ENCODE assay signal across 8 mouse cellular contexts in the genomic region with DNA sequence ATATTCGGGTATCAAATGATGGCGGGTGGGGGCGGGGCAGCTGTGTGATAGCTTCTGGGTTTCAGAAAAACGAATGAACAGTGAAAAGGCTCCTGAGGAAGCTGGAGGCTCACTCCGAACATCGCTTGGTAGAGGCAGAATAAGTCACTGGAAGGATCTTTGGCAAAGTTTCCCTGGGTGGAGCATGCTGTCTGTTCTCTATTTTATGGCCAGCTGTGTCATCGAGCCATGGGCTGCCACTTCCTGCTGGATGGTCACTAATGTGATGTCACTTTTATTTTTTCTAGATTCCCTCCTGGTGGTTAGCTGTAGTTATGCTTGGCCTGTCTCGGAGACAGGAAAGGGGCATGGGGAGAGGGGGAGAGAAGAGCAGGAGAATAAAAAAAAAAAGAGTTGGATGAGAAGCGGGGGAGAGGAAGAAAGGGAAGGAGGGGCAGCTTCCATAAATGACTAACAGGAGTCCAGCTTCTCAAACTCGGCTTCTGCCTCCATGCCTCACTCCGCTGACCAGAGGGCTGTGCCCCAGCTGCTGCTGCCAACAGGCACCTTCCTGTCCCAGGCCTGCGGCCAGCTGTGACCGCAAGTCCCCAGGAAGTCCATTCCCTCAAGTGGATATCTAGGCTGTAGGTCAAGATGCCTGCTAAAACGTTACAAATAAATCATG. TPM values are rescaled to one million over a fixed set of nuclear protein-coding genes. Genes with fewer than 3 reads are reported as not detected.
DNase-seq lines count a peak whose midpoint lies in the region; ATAC-seq lines count a peak whose summit lies in the region.

No protein-coding gene starts in this region.

- no peaks in the 10 kb centered on the region for H3K9me3 ChIP-seq in hindbrain, embryonic 13.5 days
- H3K9me3 ChIP-seq in limb, embryonic 15.5 days, result no peaks in the 10 kb centered on the region
- no peaks in the 10 kb centered on the region for H3K9me3 ChIP-seq in midbrain, embryonic 16.5 days (replicated peaks; ENCODE audit: control insufficient read depth, low read length, poor library complexity, severe bottlenecking)

- 0 out of 2 replicates have a peak overlapping the region, but pooled peaks have one; percentile 12 for H3K4me3 ChIP-seq in hindbrain, embryonic 13.5 days
- H3K4me3 ChIP-seq in limb, embryonic 15.5 days, result no peak overlapping the region
- H3K4me3 ChIP-seq in midbrain, embryonic 16.5 days (ENCODE audit: low read depth, low read length), result no peak overlapping the region

- peaks cover 18% of the 10 kb centered on the region for H3K4me1 ChIP-seq in hindbrain, embryonic 13.5 days (replicated peaks)
- peaks cover 8% of the 10 kb centered on the region; the same call in 1 of the 2 replicates for H3K4me1 ChIP-seq in limb, embryonic 15.5 days
- H3K4me1 ChIP-seq in midbrain, embryonic 16.5 days (ENCODE audit: control insufficient read depth, insufficient read depth, low read length), result peaks cover 12% of the 10 kb centered on the region

- peaks cover 83% of the 10 kb centered on the region for H3K27me3 ChIP-seq in hindbrain, embryonic 13.5 days
- peaks cover 2% of the 10 kb centered on the region; the same call in 1 of the 2 replicates for H3K27me3 ChIP-seq in limb, embryonic 15.5 days
- H3K27me3 ChIP-seq in midbrain, embryonic 16.5 days (ENCODE audit: control insufficient read depth, insufficient read depth, low read depth, low read length), result no peaks in the 10 kb centered on the region

- ATAC-seq in hindbrain, embryonic 13.5 days (ENCODE audit: low FRiP score), result no peak
- ATAC-seq in limb, embryonic 15.5 days (ENCODE audit: insufficient number of reproducible peaks, low FRiP score, low TSS enrichment, low read depth), result no peak
- no peak for ATAC-seq in midbrain, embryonic 16.5 days
- ATAC-seq in erythroblast, adult 5-6 weeks (replicated peaks; ENCODE audit: low FRiP score, poor library complexity, severe bottlenecking), result no peak

- no peaks in the 10 kb centered on the region for H3K36me3 ChIP-seq in hindbrain, embryonic 13.5 days
- no peaks in the 10 kb centered on the region for H3K36me3 ChIP-seq in limb, embryonic 15.5 days
- H3K36me3 ChIP-seq in midbrain, embryonic 16.5 days (ENCODE audit: control insufficient read depth, insufficient read depth, low read length), result no peaks in the 10 kb centered on the region

- DNase-seq in urinary bladder, postnatal 36 days (ENCODE audit: low spot score in 2 of 2), result peak; percentile 10 to 62
- DNase-seq in urinary bladder, adult 2 months (ENCODE audit: low spot score), result no peak
- DNase-seq in gastrocnemius, adult 18-20 months (ENCODE audit: low spot score), result peak; percentile 43
- DNase-seq in c-Kit-positive CD71-positive TER-119-positive erythroid progenitor cells, embryonic 14.5 days (ENCODE audit: low spot score), result no peak

- 10% methylated on average over 13 of the region's 14 CpGs for WGBS in hindbrain, embryonic 13.5 days
- 21% methylated on average over 14 of the region's 14 CpGs for WGBS in limb, embryonic 15.5 days
- 19% methylated on average over 13 of the region's 14 CpGs for WGBS in midbrain, embryonic 16.5 days

- H3K4me2 ChIP-seq in hindbrain, embryonic 13.5 days, result peak overlapping the region; percentile 42
- 0 out of 2 replicates have a peak overlapping the region, but pooled peaks have one; percentile 14 for H3K4me2 ChIP-seq in limb, embryonic 15.5 days
- H3K4me2 ChIP-seq in midbrain, embryonic 16.5 days (ENCODE audit: low read length), result peak overlapping the region; percentile 33

- H3K27ac ChIP-seq in hindbrain, embryonic 13.5 days, result 0 out of 2 replicates have a peak overlapping the region, but pooled peaks have one; percentile 2
- no peak overlapping the region for H3K27ac ChIP-seq in limb, embryonic 15.5 days
- no peak overlapping the region for H3K27ac ChIP-seq in midbrain, embryonic 16.5 days (ENCODE audit: low read length)

- H3K9ac ChIP-seq in hindbrain, embryonic 13.5 days, result no peak overlapping the region; the same call in 1 of the 2 replicates
- no peak overlapping the region for H3K9ac ChIP-seq in limb, embryonic 15.5 days
- no peak overlapping the region for H3K9ac ChIP-seq in midbrain, embryonic 16.5 days (ENCODE audit: low read depth, low read length)

RNA-seq across cellular contexts. Expression of a gene that starts 9.8 kb away (rescaled TPM):
- polyA plus RNA-seq in urinary bladder, adult 2 months (2012; rRNA removed), result 0.04 and 0.15 TPM in 2 replicates
- not detected for total RNA-seq in gastrocnemius, adult 18-20 months (2021)
- not detected in 2 replicates for polyA plus RNA-seq in hindbrain, embryonic 13.5 days (2015; fragmentation: Nextera tagmentation; extraction: Ambion mirVana)
- 0.09 TPM in 1 of 2 replicates, not detected in the other for polyA plus RNA-seq in limb, embryonic 15.5 days (2015; fragmentation: Nextera tagmentation; extraction: Ambion mirVana)
- 0.11 TPM in 1 of 2 replicates, not detected in the other for polyA plus RNA-seq in midbrain, embryonic 16.5 days (2015; fragmentation: Nextera tagmentation; extraction: Ambion mirVana)
- 2.3 and 2.7 TPM in 2 replicates for total RNA-seq in erythroblast, adult 5-6 weeks (2015; ENCODE audit: low replicate concordance)
- 0.42 and 0.43 TPM in 2 replicates for total RNA-seq in erythroblast, adult 5-6 weeks (2017; ENCODE audit: low replicate concordance)

RNA-seq across cellular contexts. Expression of a gene that starts 19.5 kb away (rescaled TPM):
- 0.77 and 0.94 TPM in 2 replicates for polyA plus RNA-seq in urinary bladder, adult 2 months (2012; rRNA removed)
- under 1 TPM in 1 of 2 experiments, not detected in 1; 0.36 TPM for total RNA-seq in gastrocnemius, adult 18-20 months (2021)
- 0.99 and 1.4 TPM in 2 replicates for polyA plus RNA-seq in hindbrain, embryonic 13.5 days (2015; fragmentation: Nextera tagmentation; extraction: Ambion mirVana)
- 2.1 and 2.5 TPM in 2 replicates for polyA plus RNA-seq in limb, embryonic 15.5 days (2015; fragmentation: Nextera tagmentation; extraction: Ambion mirVana)
- polyA plus RNA-seq in midbrain, embryonic 16.5 days (2015; fragmentation: Nextera tagmentation; extraction: Ambion mirVana), result 1.0 TPM in 2 replicates
- total RNA-seq in erythroblast, adult 5-6 weeks (2015; ENCODE audit: low replicate concordance), result 4.8 and 7.5 TPM in 2 replicates
- 3.8 and 4.3 TPM in 2 replicates for total RNA-seq in erythroblast, adult 5-6 weeks (2017; ENCODE audit: low replicate concordance)

RNA-seq across cellular contexts. Expression of a gene that starts 23.6 kb away (rescaled TPM):
- polyA plus RNA-seq in urinary bladder, adult 2 months (2012; rRNA removed), result 16.9 and 17.1 TPM in 2 replicates
- 1 to 10 TPM; 1.8 to 2.0 TPM for total RNA-seq in gastrocnemius, adult 18-20 months (2021)
- polyA plus RNA-seq in hindbrain, embryonic 13.5 days (2015; fragmentation: Nextera tagmentation; extraction: Ambion mirVana), result not detected in 2 replicates
- polyA plus RNA-seq in limb, embryonic 15.5 days (2015; fragmentation: Nextera tagmentation; extraction: Ambion mirVana), result not detected in 2 replicates
- not detected in 2 replicates for polyA plus RNA-seq in midbrain, embryonic 16.5 days (2015; fragmentation: Nextera tagmentation; extraction: Ambion mirVana)
- total RNA-seq in erythroblast, adult 5-6 weeks (2015; ENCODE audit: low replicate concordance), result 1.7 and 27.2 TPM in 2 replicates
- total RNA-seq in erythroblast, adult 5-6 weeks (2017; ENCODE audit: low replicate concordance), result 13.0 TPM in 1 of 2 replicates, not detected in the other

RNA-seq across cellular contexts. Expression of a gene that starts 34.2 kb away (rescaled TPM):
- polyA plus RNA-seq in urinary bladder, adult 2 months (2012; rRNA removed), result 3.1 and 5.2 TPM in 2 replicates
- 1 to 10 TPM in 1 of 2 experiments, not detected in 1; 2.7 TPM for total RNA-seq in gastrocnemius, adult 18-20 months (2021)
- not detected in 2 replicates for polyA plus RNA-seq in hindbrain, embryonic 13.5 days (2015; fragmentation: Nextera tagmentation; extraction: Ambion mirVana)
- polyA plus RNA-seq in limb, embryonic 15.5 days (2015; fragmentation: Nextera tagmentation; extraction: Ambion mirVana), result not detected in 2 replicates
- polyA plus RNA-seq in midbrain, embryonic 16.5 days (2015; fragmentation: Nextera tagmentation; extraction: Ambion mirVana), result not detected in 2 replicates
- total RNA-seq in erythroblast, adult 5-6 weeks (2015; ENCODE audit: low replicate concordance), result 1.7 TPM in 1 of 2 replicates, not detected in the other
- total RNA-seq in erythroblast, adult 5-6 weeks (2017; ENCODE audit: low replicate concordance), result not detected in 2 replicates

RNA-seq across cellular contexts. Expression of a gene that starts 45.0 kb away (rescaled TPM):
- 3.3 and 3.6 TPM in 2 replicates for polyA plus RNA-seq in urinary bladder, adult 2 months (2012; rRNA removed)
- not detected for total RNA-seq in gastrocnemius, adult 18-20 months (2021)
- not detected in 2 replicates for polyA plus RNA-seq in hindbrain, embryonic 13.5 days (2015; fragmentation: Nextera tagmentation; extraction: Ambion mirVana)
- not detected in 2 replicates for polyA plus RNA-seq in limb, embryonic 15.5 days (2015; fragmentation: Nextera tagmentation; extraction: Ambion mirVana)
- polyA plus RNA-seq in midbrain, embryonic 16.5 days (2015; fragmentation: Nextera tagmentation; extraction: Ambion mirVana), result not detected in 2 replicates
- total RNA-seq in erythroblast, adult 5-6 weeks (2015; ENCODE audit: low replicate concordance), result 1.7 TPM in 1 of 2 replicates, not detected in the other
- 2.1 TPM in 1 of 2 replicates, not detected in the other for total RNA-seq in erythroblast, adult 5-6 weeks (2017; ENCODE audit: low replicate concordance)

Comparison
In these comparisons a context has a peak if more than half of its experiments do, and no peak if none do; other contexts are left out.
1. DNase-seq: peak in urinary bladder, postnatal 36 days (2 of 2) and gastrocnemius, adult 18-20 months (single experiment); none in urinary bladder, adult 2 months (single experiment) and c-Kit-positive CD71-positive TER-119-positive erythroid progenitor cells, embryonic 14.5 days (single experiment).
2. RNA of a gene that starts 23.6 kb away (polyA plus RNA-seq): 16.9 to 17.1 TPM in urinary bladder, adult 2 months; not detected in hindbrain, embryonic 13.5 days, not detected in limb, embryonic 15.5 days and not detected in midbrain, embryonic 16.5 days; every median in the first group is over 10 times any median in the second.
3. Peak in every context shown above with its lines, with median percentiles within 50 percentile points of each other: H3K4me2 ChIP-seq.